Mouse (Mus musculus): Measurements from ENCODE around the gene Tmem74b.

The Tmem74b gene

GRCm38 (mm10) chr2:151701231-151702145 lies at the start of gene Tmem74b:
Gene Tmem74b, plus strand, starts transcription at chr2:151702008.
- no peak for DNase-seq (ENCODE audit: low spot score)

GRCm38 (mm10) chr2:151652053-151652452 lies 49.8 kb upstream of the Tmem74b start:
- DNase-seq (ENCODE audit: low spot score), result no peak

DNA sequence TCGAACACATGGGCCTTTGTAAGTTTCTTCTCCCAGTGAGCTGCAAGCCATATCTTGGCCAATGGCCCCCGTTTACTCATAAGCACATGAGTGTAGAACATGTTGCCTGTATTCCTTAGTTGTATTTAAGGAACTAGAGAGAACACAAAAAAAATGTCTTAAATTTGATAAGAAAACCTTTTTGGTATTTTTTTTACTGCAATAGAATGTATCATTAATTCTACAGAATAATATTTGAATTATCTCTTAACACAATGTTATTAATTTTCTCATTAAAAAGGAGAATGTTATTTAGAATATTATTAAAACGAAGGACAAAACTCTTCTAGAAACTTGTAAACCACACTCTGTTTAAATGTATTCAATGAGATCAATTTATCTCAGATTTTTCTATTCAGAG lies 33.4 kb upstream of the Tmem74b start, which contains the start of gene Rad21l:
TSS of gene Rad21l (minus strand) at position 101 of the 400 bp plus-strand sequence.
- no peak for DNase-seq (ENCODE audit: low spot score)

GRCm38 (mm10) chr2:151670026-151670967 lies 31.5 kb upstream of the Tmem74b start:
- no peak for DNase-seq (ENCODE audit: low spot score)

DNA sequence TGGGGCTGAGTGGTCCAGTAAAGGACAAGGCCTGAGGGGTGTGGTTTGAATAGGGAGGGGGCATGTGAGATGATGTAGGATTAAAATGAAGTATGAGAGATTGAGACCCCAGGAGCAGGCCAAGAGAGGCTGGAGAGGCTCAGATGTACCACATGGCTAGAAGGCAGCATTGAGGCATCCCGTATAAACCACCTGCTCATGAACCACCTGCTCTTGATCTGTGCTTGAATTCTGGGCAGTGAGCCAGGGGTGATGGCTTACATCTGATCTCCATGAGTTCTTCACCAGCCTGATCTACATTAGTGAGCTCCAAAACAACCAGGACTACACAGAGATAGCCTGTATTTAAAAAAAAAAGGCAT lies 30.9 kb upstream of the Tmem74b start:
- DNase-seq (ENCODE audit: low spot score), result no peak

- no peak for DNase-seq (ENCODE audit: low spot score)
Observed at GRCm38 (mm10) chr2:151676234-151676633, 25.6 kb upstream of the Tmem74b start.

DNA sequence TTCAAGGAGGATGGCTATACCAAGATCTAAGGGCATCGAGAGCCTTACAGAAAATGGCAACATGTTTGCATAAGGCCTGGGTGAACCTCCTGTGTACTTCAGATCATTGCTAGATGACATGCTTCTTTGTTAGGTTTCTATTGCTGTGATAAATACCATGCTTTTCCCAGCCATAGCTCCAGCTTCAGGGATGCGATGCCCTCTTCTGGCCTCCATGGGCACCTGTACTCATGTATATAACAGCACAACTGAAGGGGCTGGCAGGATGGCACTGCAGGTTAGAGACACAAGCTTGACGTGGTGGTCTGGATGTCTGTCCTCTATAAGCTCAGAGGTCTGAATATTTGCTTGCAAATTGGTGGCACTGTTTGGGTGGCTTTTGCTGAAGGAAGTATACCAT lies 19.5 kb upstream of the Tmem74b start:
- DNase-seq (ENCODE audit: low spot score), result no peak

GRCm38 (mm10) chr2:151682976-151683375 lies 18.8 kb upstream of the Tmem74b start:
- DNase-seq (ENCODE audit: low spot score), result no peak

- DNase-seq (ENCODE audit: low spot score), result no peak
Observed at GRCm38 (mm10) chr2:151702146-151702850, 490 bp downstream of the Tmem74b start.

GRCm38 (mm10) chr2:151702851-151703190 lies 1.0 kb downstream of the Tmem74b start:
- DNase-seq (ENCODE audit: low spot score), result no peak

- no peak for DNase-seq (ENCODE audit: low spot score)
Observed at GRCm38 (mm10) chr2:151712647-151713046, 10.8 kb downstream of the Tmem74b start.

DNA sequence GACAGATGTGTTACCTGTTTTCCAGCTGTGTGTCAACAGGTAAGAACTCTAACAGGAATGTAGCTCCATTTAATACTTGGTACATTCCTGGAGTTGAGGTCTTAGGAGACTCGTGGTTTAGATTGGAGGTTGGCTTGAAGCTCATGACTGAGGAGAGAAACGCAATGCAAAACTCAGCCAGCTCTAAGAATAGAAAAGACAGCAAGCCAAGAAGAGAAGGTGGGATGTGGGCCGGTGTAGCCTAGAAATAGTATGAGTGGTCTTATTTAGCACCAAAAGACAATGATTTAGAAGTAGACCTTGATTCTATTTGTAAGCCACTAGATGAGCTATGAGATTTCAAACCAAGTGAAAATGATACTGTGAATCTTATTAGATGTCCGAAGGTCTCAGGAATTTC lies 13.7 kb downstream of the Tmem74b start:
- DNase-seq (ENCODE audit: low spot score), result no peak

DNA sequence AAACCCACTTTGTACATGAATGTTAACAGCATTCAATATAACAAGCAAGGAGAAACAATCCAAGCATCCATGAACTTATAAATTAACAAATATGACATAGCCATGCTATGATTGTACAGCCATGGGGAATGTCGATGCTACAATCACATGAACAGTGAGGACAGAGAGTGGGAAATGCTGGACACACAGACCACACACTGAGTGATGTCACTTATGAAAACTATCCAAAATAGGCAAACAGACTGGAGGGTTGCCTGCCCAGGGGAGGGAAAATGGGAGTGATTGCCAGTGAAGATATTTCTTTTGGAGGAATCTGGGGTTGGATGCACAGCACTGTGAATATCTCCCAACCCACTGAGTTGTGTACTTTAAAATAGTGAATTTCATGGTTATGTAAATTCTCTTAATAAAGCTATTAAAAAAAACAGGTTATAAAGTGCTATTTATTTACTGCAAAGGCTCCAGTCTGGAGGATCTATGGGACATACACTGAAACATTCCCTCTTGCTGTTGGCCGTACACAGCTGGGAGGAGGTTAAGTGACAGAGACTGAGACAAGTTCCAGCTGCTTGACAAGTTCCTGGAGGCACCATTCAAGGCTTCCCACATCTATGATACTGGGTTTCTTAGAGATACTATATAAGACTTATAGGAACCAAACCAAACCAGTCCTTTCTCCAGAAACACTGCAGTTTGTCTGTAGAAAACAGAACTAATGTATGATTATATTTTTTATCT lies 14.7 kb downstream of the Tmem74b start:
- DNase-seq (ENCODE audit: low spot score), result no peak

- DNase-seq (ENCODE audit: low spot score), result no peak
Observed at GRCm38 (mm10) chr2:151724094-151724493, 22.3 kb downstream of the Tmem74b start.

DNA sequence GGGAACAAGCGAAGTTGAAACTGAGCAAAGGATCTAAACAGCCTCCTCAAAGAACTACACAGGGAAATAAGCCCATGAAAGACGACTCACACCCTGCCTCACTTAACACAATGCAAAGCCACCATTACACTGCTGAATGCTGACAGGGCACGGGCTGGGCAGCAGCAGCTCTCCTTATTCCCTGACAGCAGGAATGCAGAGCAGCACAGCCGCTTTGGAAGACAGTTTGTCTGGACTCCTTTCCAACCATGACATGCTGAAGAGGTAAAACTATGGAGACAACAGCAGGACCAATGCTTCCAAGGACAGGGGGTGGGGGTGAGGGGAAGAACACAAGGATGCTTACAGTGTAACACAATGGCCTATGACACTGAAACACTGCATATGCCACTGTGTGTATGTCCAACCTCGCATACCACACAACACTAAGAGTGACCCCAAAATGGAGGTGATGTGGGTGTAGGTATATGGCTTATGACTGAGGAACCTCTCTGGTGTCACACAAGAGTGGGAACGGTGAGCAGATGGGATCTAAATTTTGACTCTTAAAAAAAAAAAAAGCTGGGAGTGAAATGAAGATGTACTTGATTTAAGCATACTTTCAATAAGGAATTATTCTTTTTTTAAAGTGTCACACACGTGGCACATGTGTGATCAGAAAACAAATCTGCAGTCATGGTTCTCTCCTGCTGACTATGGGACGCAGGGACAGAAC lies 31.5 kb downstream of the Tmem74b start:
- DNase-seq (ENCODE audit: low spot score), result no peak

DNA sequence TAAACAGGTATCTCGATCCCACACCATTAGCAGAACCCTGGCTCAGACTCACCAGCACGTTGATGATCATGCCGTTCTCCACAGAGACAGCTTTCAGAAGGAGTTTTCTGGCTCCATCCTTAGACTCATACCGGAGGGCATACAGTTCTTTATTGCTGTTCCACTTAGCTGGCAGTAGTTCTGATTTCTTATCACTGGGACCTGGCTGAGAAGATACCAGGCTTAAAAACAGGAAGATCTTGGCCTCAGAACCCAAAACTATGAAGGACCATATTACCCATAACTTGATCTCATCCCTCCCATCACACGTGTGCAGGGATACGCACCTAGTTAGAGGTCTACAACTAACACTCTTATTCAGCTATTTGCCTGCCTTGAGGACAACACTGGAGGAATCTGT lies 33.6 kb downstream of the Tmem74b start:
- DNase-seq (ENCODE audit: low spot score), result no peak

- DNase-seq (ENCODE audit: low spot score), result no peak
Observed at GRCm38 (mm10) chr2:151738460-151738859, 36.7 kb downstream of the Tmem74b start.

DNA sequence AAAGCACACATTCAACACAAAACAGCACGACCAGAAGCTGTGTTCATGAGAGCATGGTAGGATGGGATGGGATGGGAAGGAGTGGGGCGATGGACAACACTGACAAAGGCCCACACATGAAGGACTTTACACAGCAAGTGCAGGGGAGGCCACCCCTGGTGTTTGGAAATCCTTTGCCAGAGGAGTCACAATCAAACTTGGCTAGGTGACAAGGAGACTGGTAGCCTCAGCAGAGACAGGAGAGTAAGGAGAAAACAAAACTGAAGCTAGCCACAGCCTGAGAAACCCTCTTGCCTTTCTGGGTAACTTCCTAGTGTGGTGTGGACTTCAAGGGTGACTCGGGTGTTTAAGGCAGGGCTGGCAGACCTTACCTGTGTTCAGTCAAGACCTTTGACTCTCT lies 37.3 kb downstream of the Tmem74b start:
- no peak for DNase-seq (ENCODE audit: low spot score)

GRCm38 (mm10) chr2:151739505-151739904 lies 37.7 kb downstream of the Tmem74b start:
- DNase-seq (ENCODE audit: low spot score), result peak; percentile 28

GRCm38 (mm10) chr2:151740741-151741526 lies 39.1 kb downstream of the Tmem74b start:
- peak; percentile 81 for DNase-seq (ENCODE audit: low spot score)
